Mouse (Mus musculus) lung, embryonic 16.5 days (tissue): ENCODE measurements around the gene Olfr875. TPM values are rescaled to one million over a fixed set of nuclear protein-coding genes. Genes with fewer than 3 reads are reported as not detected.

Source experiments
- ATAC-seq: fragments of 200-750 bp; cut with Nextera tagmentation; 2 replicates; pipeline ENCODE4 v1.8.0; 2017; ENCODE audit warnings: low read depth, mild to moderate bottlenecking, moderate library complexity
- H3K27ac ChIP-seq: fragments of 300-500 bp; sonication (generic); 2 replicates; pipeline ENCODE4 v1.5.1; 2014; ENCODE audit warnings: mild to moderate bottlenecking, control low read depth, low read length
- H3K27me3 ChIP-seq: fragments of 300-500 bp; sonication (generic); 2 replicates; pipeline ENCODE4 v1.6.1; 2014; ENCODE audit warnings: low read depth, low read length, mixed read lengths; ENCODE audit not compliant: control insufficient read depth, insufficient read depth
- H3K36me3 ChIP-seq: fragments of 300-500 bp; sonication (generic); 2 replicates; pipeline ENCODE4 v1.6.1; 2014; ENCODE audit warnings: low read length; ENCODE audit not compliant: control insufficient read depth, insufficient read depth
- H3K4me1 ChIP-seq: fragments of 300-500 bp; sonication (generic); replicated peaks from 2 replicates; pipeline ENCODE4 v1.6.1; 2014; ENCODE audit warnings: low read length, mixed read lengths; ENCODE audit not compliant: control insufficient read depth, insufficient read depth
- H3K4me2 ChIP-seq: fragments of 300-500 bp; sonication (generic); 2 replicates; pipeline ENCODE4 v1.6.1; 2014; ENCODE audit warnings: low read depth, low read length, control low read depth
- H3K4me3 ChIP-seq: fragments of 300-500 bp; sonication (generic); 2 replicates; pipeline ENCODE4 v1.5.1; 2014; ENCODE audit warnings: mild to moderate bottlenecking, low read length, control low read depth
- H3K9ac ChIP-seq: fragments of 300-500 bp; sonication (generic); 2 replicates; pipeline ENCODE4 v1.6.1; 2014; ENCODE audit warnings: low read length, control low read depth
- H3K9me3 ChIP-seq: fragments of 300-500 bp; sonication (generic); 2 replicates; pipeline ENCODE4 v1.6.1; 2016; ENCODE audit warnings: low read length; ENCODE audit not compliant: control insufficient read depth
- WGBS: fragments of 180-500 bp; shearing (Covaris S2); extraction: QIAGEN DNeasy Blood & Tissue Kit; methylation state at CpG from one replicate; pipeline ENCODE4 v1.1.7; 2014; 5-methylcytosine and 5-hydroxymethylcytosine counted together
- polyA plus RNA-seq: library from polyadenylated mRNA; unstranded; fragments of >200 nt; fragmentation: Nextera tagmentation; extraction: Ambion mirVana; gene quantifications from 2 replicates; pipeline ENCODE4 v1.2.1, GENCODE M21; 2015

Olfr875 gene
- not detected in 2 replicates for polyA plus RNA-seq

DNA sequence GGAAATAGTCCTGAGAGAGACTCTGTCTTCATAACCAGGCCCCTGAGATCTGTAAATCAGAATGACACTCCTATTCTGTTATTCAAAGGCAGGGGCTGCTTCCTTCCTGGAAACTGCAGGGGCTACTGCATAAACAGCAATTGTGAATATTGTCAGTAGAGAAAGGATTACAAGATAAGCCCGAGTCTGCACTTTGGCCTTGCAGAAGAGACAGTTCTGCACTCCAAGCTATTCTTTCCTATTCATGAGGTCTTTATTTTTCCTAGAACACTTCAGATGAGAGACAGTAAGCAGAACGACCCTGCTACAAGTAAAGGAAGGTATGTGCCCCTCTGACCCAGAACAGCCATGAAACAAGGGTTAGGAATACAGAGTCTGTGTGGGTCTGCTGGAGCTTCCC lies at the start of gene Olfr875:
TSS of gene Olfr875 (plus strand) at position 99 of the 400 bp plus-strand sequence.
- Histone ChIP-seq H3K27ac (no peak within 1 kb of the TSS), H3K4me1 (no peaks in the 10 kb centered on the region), H3K36me3 (no peaks in the 10 kb centered on the region), H3K9ac (no peak within 1 kb of the TSS), H3K4me2 (no peak within 1 kb of the TSS), H3K27me3 (no peaks in the 10 kb centered on the region), H3K4me3 (no peak within 1 kb of the TSS), H3K9me3 (no peaks in the 10 kb centered on the region)
- 25% methylated on average over 2 of the region's 2 CpGs for WGBS
- ATAC-seq: no peak

DNA sequence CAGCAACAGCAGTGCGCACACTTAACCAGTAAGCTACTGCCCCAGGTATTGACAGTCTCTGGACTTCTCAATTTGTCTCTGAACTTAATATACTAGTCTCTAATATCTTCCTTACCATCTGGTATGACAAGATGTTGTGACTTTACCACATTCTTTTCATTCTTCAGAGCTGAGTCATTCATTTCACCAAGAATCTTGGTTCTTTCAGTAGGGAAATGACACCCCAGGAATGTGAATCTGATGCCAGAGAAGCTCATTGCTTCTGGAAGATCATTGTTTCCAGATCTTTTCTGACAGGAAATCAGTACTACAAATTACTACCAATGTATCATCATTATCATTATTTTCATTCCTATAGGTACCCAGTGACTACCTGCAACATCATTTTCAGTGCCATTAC lies 37.3 kb upstream of the Olfr875 start:
- no peaks in the 10 kb centered on the region for H3K36me3 ChIP-seq
- no peak overlapping the region for H3K9ac ChIP-seq
- H3K27me3 ChIP-seq: no peaks in the 10 kb centered on the region
- ATAC-seq: no peak
- no peak overlapping the region for H3K27ac ChIP-seq
- H3K4me3 ChIP-seq: no peak overlapping the region
- H3K9me3 ChIP-seq: no peaks in the 10 kb centered on the region
- WGBS: 94% methylated on average over 1 of the region's 1 CpGs
- H3K4me2 ChIP-seq: no peak overlapping the region
- no peaks in the 10 kb centered on the region for H3K4me1 ChIP-seq

DNA sequence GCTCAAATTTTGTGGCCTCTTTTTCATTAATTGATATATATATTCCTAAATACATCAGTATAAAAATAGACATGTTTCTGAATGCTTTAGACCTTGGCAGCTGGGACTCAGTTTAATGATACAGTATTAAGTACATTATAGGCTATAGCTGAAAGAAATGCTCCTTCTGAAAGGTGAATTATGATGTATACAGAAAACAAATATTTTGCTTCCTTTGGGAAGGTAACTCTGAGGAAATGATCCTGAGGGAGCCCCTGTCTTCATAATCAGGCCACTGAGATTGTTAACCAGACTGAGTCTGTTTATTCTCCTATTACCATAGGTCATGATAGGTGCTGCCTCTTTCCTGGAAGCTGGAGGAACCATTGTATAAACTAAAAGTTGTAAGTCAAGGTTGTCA lies 26.9 kb upstream of the Olfr875 start, which contains the start of gene Olfr874:
TSS of gene Olfr874 (plus strand) at position 301 of the 400 bp plus-strand sequence.
- no peaks in the 10 kb centered on the region for H3K27me3 ChIP-seq
- H3K9ac ChIP-seq: no peak within 1 kb of the TSS
- no peaks in the 10 kb centered on the region for H3K36me3 ChIP-seq
- no peaks in the 10 kb centered on the region for H3K9me3 ChIP-seq
- no peaks in the 10 kb centered on the region for H3K4me1 ChIP-seq
- no peak within 1 kb of the TSS for H3K4me3 ChIP-seq
- ATAC-seq: no peak
- H3K4me2 ChIP-seq: no peak within 1 kb of the TSS
- no peak within 1 kb of the TSS for H3K27ac ChIP-seq

DNA sequence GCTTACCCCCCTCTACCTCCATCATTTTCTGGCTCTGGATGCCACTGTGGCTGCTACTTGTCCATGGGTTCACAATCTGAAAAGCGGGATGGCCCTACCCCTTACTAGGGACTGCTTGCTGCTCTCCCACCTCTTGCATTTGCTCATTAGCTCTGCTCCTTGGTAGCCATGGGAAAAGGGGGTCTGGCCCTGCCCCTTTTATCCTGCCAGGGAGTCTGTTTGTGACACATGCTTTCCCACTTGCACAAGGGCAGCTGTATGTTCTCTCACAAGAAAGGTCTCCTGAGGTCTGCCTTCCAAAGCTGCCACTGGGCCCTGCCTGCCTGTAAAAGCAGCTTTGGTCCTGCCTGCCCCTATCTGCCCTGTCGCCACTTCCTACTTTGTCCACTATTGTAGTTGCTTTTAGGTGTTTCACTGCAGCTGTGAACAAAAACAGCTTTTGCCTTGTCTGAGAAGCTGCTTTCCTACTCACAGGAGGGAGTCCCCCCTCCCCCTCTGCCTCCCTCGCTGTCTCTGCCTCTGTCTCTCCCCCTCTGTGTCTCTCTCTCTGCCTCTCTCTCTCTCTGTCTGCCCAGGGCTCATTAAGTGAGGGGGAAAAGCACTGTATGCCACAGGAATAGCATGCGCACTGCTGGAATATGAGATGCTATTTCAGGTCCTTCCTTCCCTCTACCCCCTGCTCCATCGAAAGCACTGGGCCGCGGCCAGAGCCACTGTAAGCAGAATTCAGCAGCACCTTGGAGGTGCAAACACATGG lies 21.2 kb upstream of the Olfr875 start:
- Histone ChIP-seq H3K4me2 (no peak overlapping the region), H3K4me3 (no peak overlapping the region), H3K9ac (no peak overlapping the region), H3K9me3 (no peaks in the 10 kb centered on the region), H3K27ac (no peak overlapping the region), H3K4me1 (no peaks in the 10 kb centered on the region), H3K27me3 (no peaks in the 10 kb centered on the region), H3K36me3 (no peaks in the 10 kb centered on the region)
- 37% methylated on average over 7 of the region's 7 CpGs for WGBS
- ATAC-seq: no peak

DNA sequence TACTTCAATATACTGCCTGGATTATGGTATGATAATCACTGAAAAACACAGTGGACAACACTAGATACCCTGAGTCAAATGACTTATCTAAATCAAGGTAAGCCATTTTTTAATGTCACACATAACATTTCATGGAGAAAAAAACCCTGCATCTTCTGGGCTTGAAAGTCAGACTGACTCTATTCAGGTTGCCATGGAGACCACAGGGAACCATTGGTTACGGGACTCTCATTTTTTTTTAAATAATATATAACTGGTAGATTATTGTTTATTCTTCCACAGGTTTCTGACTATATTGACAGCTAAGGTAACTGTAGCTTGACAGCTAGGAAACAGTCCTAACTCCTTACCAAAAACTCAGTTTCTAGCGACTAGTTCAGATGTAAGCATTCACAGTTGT lies 20.2 kb upstream of the Olfr875 start:
- Histone ChIP-seq H3K27me3 (no peaks in the 10 kb centered on the region), H3K4me1 (no peaks in the 10 kb centered on the region), H3K27ac (no peak overlapping the region), H3K9me3 (no peaks in the 10 kb centered on the region), H3K9ac (no peak overlapping the region), H3K4me3 (no peak overlapping the region), H3K36me3 (no peaks in the 10 kb centered on the region), H3K4me2 (no peak overlapping the region)
- 66% methylated on average over 2 of the region's 2 CpGs for WGBS
- no peak for ATAC-seq

DNA sequence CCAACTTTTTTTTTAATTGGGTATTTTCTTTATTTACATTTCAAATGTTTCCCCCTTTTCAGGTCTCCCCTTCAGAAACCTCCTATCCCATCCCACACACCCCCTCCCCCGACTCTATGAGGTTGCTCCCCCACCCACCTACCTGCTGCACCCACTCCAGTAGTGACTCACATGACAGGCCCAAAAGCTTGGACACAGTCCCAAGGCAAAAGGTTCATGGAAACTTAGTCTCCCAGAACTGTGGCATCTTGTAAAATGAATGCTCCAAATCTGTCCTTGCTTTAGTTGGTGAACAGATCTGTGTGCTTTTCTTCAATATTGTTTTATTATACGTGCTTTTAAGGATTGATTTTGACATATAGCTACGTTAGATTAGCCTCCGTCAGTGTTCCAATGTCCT lies 19.7 kb upstream of the Olfr875 start:
- Histone ChIP-seq H3K9ac (no peak overlapping the region), H3K4me2 (no peak overlapping the region), H3K27me3 (no peaks in the 10 kb centered on the region), H3K4me1 (no peaks in the 10 kb centered on the region), H3K36me3 (no peaks in the 10 kb centered on the region), H3K27ac (no peak overlapping the region), H3K9me3 (no peaks in the 10 kb centered on the region), H3K4me3 (no peak overlapping the region)
- 61% methylated on average over 4 of the region's 4 CpGs for WGBS
- no peak for ATAC-seq

DNA sequence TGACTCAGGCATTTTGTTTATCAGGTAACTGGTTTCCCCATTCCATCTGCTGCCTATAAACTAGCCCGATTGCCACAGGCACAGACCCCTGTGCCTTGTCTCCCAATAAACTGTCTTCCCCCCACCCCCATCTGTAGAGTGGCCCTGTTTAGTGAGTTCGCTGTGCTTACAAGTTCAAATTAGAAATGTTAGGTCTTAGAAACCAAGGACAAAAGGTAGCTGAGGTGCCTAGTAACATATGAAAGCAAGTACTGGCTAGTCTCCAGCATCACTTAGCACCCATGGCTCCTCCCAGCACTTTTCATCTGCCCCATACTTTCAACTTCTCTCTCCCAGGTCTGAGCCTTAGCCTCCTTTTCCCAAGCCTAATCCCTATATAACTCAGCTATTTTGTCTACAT lies 9.9 kb upstream of the Olfr875 start:
- Histone ChIP-seq H3K36me3 (no peaks in the 10 kb centered on the region), H3K27ac (no peak overlapping the region), H3K27me3 (no peaks in the 10 kb centered on the region), H3K4me2 (no peak overlapping the region), H3K9ac (no peak overlapping the region), H3K4me1 (no peaks in the 10 kb centered on the region), H3K4me3 (no peak overlapping the region), H3K9me3 (no peaks in the 10 kb centered on the region)
- WGBS: 81% methylated on average over 2 of the region's 2 CpGs
- ATAC-seq: no peak

DNA sequence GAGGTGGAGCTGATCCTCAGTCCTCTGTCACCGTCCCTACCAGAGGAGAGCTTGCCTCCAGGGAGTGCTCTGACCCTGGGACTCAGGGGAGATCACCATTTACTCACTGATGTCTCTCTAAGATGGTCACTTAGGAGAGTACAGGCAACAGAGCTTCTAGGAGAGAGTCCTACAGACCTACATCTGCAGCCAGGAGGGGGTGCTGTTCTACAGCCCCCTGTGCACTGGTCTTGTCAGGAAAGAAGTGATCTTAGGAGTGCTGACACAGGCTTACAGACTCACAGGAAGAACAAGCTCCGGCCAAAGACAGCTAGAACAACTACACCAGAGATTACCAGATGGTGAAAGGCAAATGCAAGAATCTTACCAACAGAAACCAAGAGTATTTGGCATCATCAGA lies 9.1 kb upstream of the Olfr875 start:
- no peaks in the 10 kb centered on the region for H3K4me1 ChIP-seq
- no peak for ATAC-seq
- no peak overlapping the region for H3K9ac ChIP-seq
- no peak overlapping the region for H3K4me3 ChIP-seq
- no peaks in the 10 kb centered on the region for H3K27me3 ChIP-seq
- no peaks in the 10 kb centered on the region for H3K9me3 ChIP-seq
- no peaks in the 10 kb centered on the region for H3K36me3 ChIP-seq
- no peak overlapping the region for H3K27ac ChIP-seq
- WGBS: 53% methylated on average over 2 of the region's 2 CpGs
- no peak overlapping the region for H3K4me2 ChIP-seq

DNA sequence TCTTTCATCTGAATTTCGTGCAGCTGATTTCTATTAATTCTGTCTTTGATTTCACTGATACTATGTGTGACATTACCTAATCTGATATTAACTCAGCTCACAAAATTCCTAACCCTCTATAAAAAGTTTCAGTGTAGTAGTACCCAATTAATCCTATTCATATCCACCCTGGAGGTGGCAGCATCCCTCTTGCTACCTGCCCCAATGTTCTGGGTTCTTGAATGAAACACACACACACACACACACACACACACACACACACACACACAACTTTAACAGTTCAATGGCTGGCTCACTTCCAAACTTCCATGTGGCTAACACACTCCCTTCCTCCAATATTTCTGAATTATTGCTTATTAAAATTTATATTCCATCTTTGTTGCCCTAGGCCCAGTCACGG lies 996 bp upstream of the Olfr875 start:
- H3K27me3 ChIP-seq: no peaks in the 10 kb centered on the region
- H3K9me3 ChIP-seq: no peaks in the 10 kb centered on the region
- no peaks in the 10 kb centered on the region for H3K4me1 ChIP-seq
- no peaks in the 10 kb centered on the region for H3K36me3 ChIP-seq
- H3K27ac ChIP-seq: no peak overlapping the region
- H3K4me2 ChIP-seq: no peak overlapping the region
- no peak for ATAC-seq
- H3K9ac ChIP-seq: no peak overlapping the region
- no peak overlapping the region for H3K4me3 ChIP-seq
- 59% methylated on average over 2 of the region's 2 CpGs for WGBS
